Mouse (Mus musculus) embryonic facial prominence, embryonic 13.5 days (tissue): ENCODE results near the gene Trim38. TPM values are rescaled to one million over a fixed set of nuclear protein-coding genes. Genes with fewer than 3 reads are reported as not detected.
A peak's percentile ranks its signal among the peaks of the same experiment; 100 is the strongest.
"Not testable (repeated sequence)": the region's sequence is repeated elsewhere in the genome, so short reads cannot be mapped to it uniquely, and the experiment has no call there.

Experiments used
- ATAC-seq: fragments of 200-750 bp; cut with Nextera tagmentation; 2 replicates; pipeline ENCODE4 v1.8.0; 2017; ENCODE audit warnings: low read depth; ENCODE audit not compliant: insufficient number of reproducible peaks, insufficient read depth, low FRiP score, low TSS enrichment
- H3K27ac ChIP-seq: fragments of 300-500 bp; sonication (generic); 2 replicates; pipeline ENCODE4 v1.5.1; 2015; ENCODE audit warnings: moderate library complexity, mild to moderate bottlenecking, inconsistent platforms
- H3K27me3 ChIP-seq: fragments of 300-500 bp; sonication (generic); 2 replicates; pipeline ENCODE4 v1.6.1; 2015; ENCODE audit warnings: mild to moderate bottlenecking, inconsistent platforms
- H3K36me3 ChIP-seq: fragments of 300-500 bp; sonication (generic); 2 replicates; pipeline ENCODE4 v1.6.1; 2015; ENCODE audit warnings: mild to moderate bottlenecking, inconsistent platforms
- H3K4me1 ChIP-seq: fragments of 300-500 bp; sonication (generic); 2 replicates; pipeline ENCODE4 v1.6.1; 2015; ENCODE audit warnings: inconsistent platforms
- H3K4me2 ChIP-seq: fragments of 300-500 bp; sonication (generic); 2 replicates; pipeline ENCODE4 v1.6.1; 2015; ENCODE audit warnings: moderate library complexity, mild to moderate bottlenecking, inconsistent platforms
- H3K4me3 ChIP-seq: fragments of 300-500 bp; sonication (generic); 2 replicates; pipeline ENCODE4 v1.5.1; 2015; ENCODE audit warnings: mild to moderate bottlenecking, inconsistent platforms
- H3K9ac ChIP-seq: fragments of 300-500 bp; sonication (generic); 2 replicates; pipeline ENCODE4 v1.6.1; 2015; ENCODE audit warnings: mild to moderate bottlenecking, inconsistent platforms
- H3K9me3 ChIP-seq: fragments of 300-500 bp; sonication (generic); 2 replicates; pipeline ENCODE4 v1.6.1; 2016; ENCODE audit warnings: inconsistent platforms
- WGBS: fragments of 180-500 bp; shearing (Covaris S2); methylation state at CpG from one replicate; pipeline ENCODE4 v1.1.7; 2015; ENCODE audit warnings: mixed read lengths; 5-methylcytosine and 5-hydroxymethylcytosine counted together
- polyA plus RNA-seq: library from polyadenylated mRNA; unstranded; fragments of >200 nt; fragmentation: Nextera tagmentation; extraction: Ambion mirVana; gene quantifications from 2 replicates; pipeline ENCODE4 v1.2.1, GENCODE M21; 2015

Trim38 gene
- polyA plus RNA-seq, 1 experiment from 2014 or later = not detected

- Histone ChIP-seq H3K36me3 (no peaks in the 10 kb centered on the region), H3K9me3 (no peaks in the 10 kb centered on the region), H3K4me3 (peak overlapping the region; percentile 65), H3K27me3 (no peaks in the 10 kb centered on the region), H3K9ac (peak overlapping the region; percentile 89), H3K4me1 (peaks cover 13% of the 10 kb centered on the region), H3K4me2 (peak overlapping the region; percentile 97), H3K27ac (peak overlapping the region; percentile 99)
- under 1% methylated on average over 39 of the region's 39 CpGs for WGBS
- peak; percentile 84 for ATAC-seq
These were observed 30.4 kb upstream of the Trim38 start for GRCm38 (mm10) chr13:23739069-23739921.

DNA sequence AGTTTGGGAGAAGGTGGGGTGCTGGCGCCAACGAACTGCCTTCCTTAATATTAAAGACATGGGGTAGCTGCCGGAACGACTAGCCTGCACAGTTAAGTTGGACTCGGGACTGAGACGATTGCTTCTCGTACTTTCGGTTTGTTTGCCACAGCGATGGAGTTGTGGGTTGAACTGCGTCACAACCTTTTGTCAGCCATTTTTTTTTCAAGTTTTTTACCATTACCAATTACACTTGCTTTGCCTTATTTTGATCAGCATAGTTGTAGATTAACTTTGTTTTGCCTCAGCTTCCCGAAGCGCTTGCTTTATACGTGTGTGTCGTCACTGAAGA, 29.8 kb upstream of the Trim38 start:
- Histone ChIP-seq H3K27me3 (no peaks in the 10 kb centered on the region), H3K27ac (peak overlapping the region; percentile 99), H3K36me3 (no peaks in the 10 kb centered on the region), H3K4me1 (peaks cover 17% of the 10 kb centered on the region), H3K4me2 (peak overlapping the region; percentile 97), H3K9ac (peak overlapping the region; percentile 89), H3K9me3 (no peaks in the 10 kb centered on the region), H3K4me3 (peak overlapping the region; percentile 65)
- no peak; the same call in 1 of the 2 replicates for ATAC-seq
- WGBS = 1% methylated on average over 14 of the region's 14 CpGs

- no peak for ATAC-seq
- Histone ChIP-seq H3K9me3 (no peaks in the 10 kb centered on the region), H3K4me1 (peaks cover 17% of the 10 kb centered on the region), H3K27me3 (no peaks in the 10 kb centered on the region), H3K36me3 (no peaks in the 10 kb centered on the region), H3K4me2 (peak overlapping the region; percentile 97), H3K4me3 (peak overlapping the region; percentile 65), H3K27ac (peak overlapping the region; percentile 99), H3K9ac (peak overlapping the region; percentile 89)
- WGBS = 25% methylated on average over 13 of the region's 13 CpGs
These were observed 29.4 kb upstream of the Trim38 start for GRCm38 (mm10) chr13:23740256-23740840.

DNA sequence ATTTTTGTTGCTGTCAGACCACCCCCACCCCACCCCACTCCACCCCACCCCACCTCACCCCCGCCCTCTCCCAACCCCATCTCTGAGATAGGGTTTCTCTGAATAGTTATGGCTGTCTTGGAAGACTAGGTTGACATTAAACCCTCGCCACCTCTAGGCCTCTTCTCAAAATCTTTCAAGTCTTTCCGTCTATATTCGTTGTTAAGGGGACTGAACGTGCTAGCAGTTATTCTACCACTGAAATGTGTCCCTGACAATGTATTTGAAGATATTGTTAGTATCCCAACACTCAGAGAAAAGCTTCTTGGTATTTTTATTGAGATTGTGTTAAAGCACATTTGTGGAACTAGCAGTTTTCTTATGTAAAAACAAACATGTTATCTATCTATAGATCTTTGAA, 28.8 kb upstream of the Trim38 start:
- H3K27me3 ChIP-seq = no peaks in the 10 kb centered on the region
- H3K4me1 ChIP-seq = peaks cover 17% of the 10 kb centered on the region
- peak overlapping the region; percentile 99 for H3K27ac ChIP-seq
- no peaks in the 10 kb centered on the region for H3K9me3 ChIP-seq
- no peaks in the 10 kb centered on the region for H3K36me3 ChIP-seq
- no peak for ATAC-seq
- peak overlapping the region; percentile 97 for H3K4me2 ChIP-seq
- H3K4me3 ChIP-seq = peak overlapping the region; percentile 65; the same call in 1 of the 2 replicates
- 47% methylated on average over 5 of the region's 5 CpGs for WGBS
- H3K9ac ChIP-seq = no peak overlapping the region

GRCm38 (mm10) chr13:23742007-23742406, 27.7 kb upstream of the Trim38 start:
- H3K4me1 ChIP-seq = peaks cover 18% of the 10 kb centered on the region
- H3K9me3 ChIP-seq = no peaks in the 10 kb centered on the region
- no peak overlapping the region for H3K27ac ChIP-seq
- H3K36me3 ChIP-seq = no peaks in the 10 kb centered on the region
- no peak overlapping the region for H3K9ac ChIP-seq
- H3K27me3 ChIP-seq = no peaks in the 10 kb centered on the region
- ATAC-seq = no peak
- H3K4me2 ChIP-seq = no peak overlapping the region
- no peak overlapping the region for H3K4me3 ChIP-seq

DNA sequence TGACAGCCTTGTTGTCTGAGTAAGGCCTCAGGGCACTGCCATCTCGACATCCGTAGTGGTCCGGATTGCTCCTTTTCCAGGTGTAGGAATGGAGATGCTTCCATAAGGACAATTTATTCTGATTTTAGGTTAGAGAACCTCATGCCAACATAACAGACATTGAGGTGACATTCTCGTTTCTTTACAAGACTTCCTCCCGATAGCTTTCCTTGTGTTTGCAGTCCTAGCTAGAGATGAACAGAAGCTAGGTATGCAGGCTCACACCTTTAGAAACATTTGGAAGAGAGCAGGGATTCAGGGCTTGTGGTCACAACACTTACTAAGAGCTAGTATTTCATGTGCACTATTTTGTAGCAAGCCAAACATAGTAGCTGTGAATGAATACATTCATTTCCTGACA, 26.5 kb upstream of the Trim38 start:
- WGBS = 70% methylated on average over 5 of the region's 5 CpGs
- no peak for ATAC-seq

DNA sequence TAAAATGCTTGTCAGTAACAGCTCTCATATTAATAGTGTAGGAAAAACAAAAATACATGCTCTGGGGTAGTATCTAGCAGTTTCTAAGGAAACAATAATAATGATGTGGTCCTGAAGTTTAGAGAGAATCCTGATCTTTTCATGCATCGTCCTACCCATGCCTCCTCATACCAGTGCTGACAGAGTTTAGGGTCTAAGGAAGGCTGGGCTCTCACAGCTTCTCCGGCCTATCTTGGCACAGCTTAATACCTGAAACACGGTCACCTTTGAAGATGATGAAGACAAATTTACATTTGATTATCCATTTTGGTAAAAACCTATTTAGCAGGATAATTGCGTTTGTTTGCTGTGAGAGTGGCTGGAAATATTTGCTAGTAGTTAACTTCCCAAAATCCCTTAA, 25.8 kb upstream of the Trim38 start:
- Histone ChIP-seq H3K36me3 (no peaks in the 10 kb centered on the region), H3K9ac (peak overlapping the region; percentile 57; the same call in 1 of the 2 replicates), H3K4me3 (peak overlapping the region; percentile 48), H3K9me3 (no peaks in the 10 kb centered on the region), H3K27ac (peak overlapping the region; percentile 99), H3K4me2 (peak overlapping the region; percentile 73), H3K27me3 (no peaks in the 10 kb centered on the region), H3K4me1 (peaks cover 28% of the 10 kb centered on the region)
- no peak for ATAC-seq
- WGBS = 37% methylated on average over 4 of the region's 4 CpGs

More for the DNA sequence above, 26.5 kb upstream of the Trim38 start:
- Histone ChIP-seq H3K36me3 (no peaks in the 10 kb centered on the region), H3K9me3 (no peaks in the 10 kb centered on the region), H3K9ac (no peak overlapping the region), H3K4me1 (peaks cover 23% of the 10 kb centered on the region), H3K27ac (peak overlapping the region; percentile 22; the same call in 1 of the 2 replicates), H3K4me2 (no peak overlapping the region; the same call in 1 of the 2 replicates), H3K27me3 (no peaks in the 10 kb centered on the region), H3K4me3 (no peak overlapping the region)

GRCm38 (mm10) chr13:23744421-23745380, 25.0 kb upstream of the Trim38 start:
- Histone ChIP-seq H3K36me3 (no peaks in the 10 kb centered on the region), H3K4me3 (peak overlapping the region; percentile 48), H3K27me3 (no peaks in the 10 kb centered on the region), H3K9ac (peak overlapping the region; percentile 71), H3K27ac (peak overlapping the region; percentile 99), H3K4me2 (peak overlapping the region; percentile 73), H3K9me3 (no peaks in the 10 kb centered on the region), H3K4me1 (peaks cover 28% of the 10 kb centered on the region)
- under 1% methylated on average over 16 of the region's 36 CpGs for WGBS
- ATAC-seq = no peak

DNA sequence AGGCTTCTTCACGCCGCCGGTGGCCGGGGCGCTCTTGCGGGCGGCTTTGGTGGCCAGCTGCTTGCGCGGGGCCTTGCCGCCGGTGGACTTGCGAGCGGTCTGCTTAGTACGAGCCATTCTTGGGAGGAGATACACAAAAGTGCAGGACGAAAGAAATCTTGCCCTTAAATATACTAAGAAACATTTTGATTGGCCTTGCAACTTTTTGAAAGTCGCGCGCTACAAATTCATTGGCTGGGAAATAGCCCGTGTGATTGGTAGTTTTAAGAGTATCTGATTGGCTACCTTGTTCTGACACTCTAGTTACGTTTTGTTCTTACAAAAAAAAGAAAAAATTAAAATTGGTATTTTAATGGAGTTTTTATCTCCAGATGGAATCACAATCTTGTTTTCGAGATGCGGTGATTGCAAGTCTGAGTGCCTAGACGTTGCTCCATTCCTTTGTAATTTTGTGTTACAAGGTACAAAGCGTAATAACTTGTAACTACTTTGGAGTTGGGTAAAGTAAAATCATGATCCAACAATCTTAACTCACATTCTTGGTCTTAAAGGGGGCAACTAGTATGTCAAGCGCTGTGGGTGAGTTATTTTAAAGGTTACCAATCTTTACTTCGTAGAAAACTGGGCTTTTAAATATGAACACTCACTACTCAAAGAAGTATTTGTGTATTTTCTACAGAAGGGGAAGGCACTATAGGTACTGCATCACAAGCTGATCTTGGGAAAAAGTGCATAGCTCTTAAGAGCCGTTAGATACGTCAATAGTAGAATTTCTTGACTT, 24.1 kb upstream of the Trim38 start, which contains the start of gene Hist1h3c:
Gene Hist1h3c, minus strand, starts transcription at position 222 of the 781 bp plus-strand sequence.
- peak within 1 kb of the TSS; percentile 75 for H3K9ac ChIP-seq
- H3K9me3 ChIP-seq = no peaks in the 10 kb centered on the region
- peak within 1 kb of the TSS; percentile 48 for H3K4me3 ChIP-seq
- H3K4me2 ChIP-seq = peak within 1 kb of the TSS; percentile 73
- peak within 1 kb of the TSS; percentile 99 for H3K27ac ChIP-seq
- under 1% methylated on average over 25 of the region's 28 CpGs for WGBS
- ATAC-seq = peak; percentile 50; the same call in 1 of the 2 replicates
- H3K36me3 ChIP-seq = no peaks in the 10 kb centered on the region
- no peaks in the 10 kb centered on the region for H3K27me3 ChIP-seq
- peaks cover 28% of the 10 kb centered on the region for H3K4me1 ChIP-seq

DNA sequence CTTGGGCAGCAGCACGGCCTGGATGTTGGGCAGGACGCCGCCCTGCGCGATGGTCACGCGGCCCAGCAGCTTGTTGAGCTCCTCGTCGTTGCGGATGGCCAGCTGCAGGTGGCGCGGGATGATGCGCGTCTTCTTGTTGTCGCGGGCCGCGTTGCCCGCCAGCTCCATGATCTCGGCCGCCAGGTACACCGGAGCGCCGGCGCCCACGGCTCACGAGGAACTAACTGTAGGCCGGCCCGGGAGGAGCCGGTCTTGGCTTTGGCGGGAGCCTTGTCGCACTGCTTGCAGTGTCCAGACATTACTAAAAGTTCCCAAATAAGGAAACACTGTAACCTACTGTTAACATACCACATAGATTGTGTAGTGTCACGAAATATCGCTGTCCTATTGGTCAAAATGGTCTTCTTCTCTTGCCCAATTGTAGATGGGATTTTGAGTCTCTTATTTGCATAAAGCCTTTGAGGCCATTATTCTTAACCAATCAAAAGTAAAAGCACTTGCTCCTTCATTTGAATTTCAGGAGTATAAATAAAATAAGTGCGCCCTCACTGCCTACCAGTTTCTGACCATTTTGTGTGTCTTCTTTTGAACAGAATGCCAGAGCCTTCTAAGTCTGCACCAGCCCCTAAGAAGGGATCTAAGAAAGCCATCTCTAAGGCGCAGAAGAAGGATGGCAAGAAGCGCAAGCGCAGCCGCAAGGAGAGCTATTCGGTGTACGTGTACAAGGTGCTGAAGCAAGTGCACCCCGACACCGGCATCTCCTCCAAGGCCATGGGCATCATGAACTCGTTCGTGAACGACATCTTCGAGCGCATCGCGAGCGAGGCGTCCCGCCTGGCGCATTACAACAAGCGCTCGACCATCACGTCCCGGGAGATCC, 23.3 kb upstream of the Trim38 start, which contains the start of gene Hist1h2bb:
Gene Hist1h2bb, plus strand, starts transcription at position 534 of the 880 bp plus-strand sequence.
- H3K36me3 ChIP-seq, H3K9me3 ChIP-seq, H3K27me3 ChIP-seq: not testable (repeated sequence)
- H3K9ac ChIP-seq = peak within 1 kb of the TSS; percentile 75
- H3K27ac ChIP-seq = peak within 1 kb of the TSS; percentile 99
- peak within 1 kb of the TSS; percentile 48 for H3K4me3 ChIP-seq
- WGBS = under 1% methylated on average over 44 of the region's 58 CpGs
- peak within 1 kb of the TSS; percentile 73 for H3K4me2 ChIP-seq
- peaks cover 28% of the 10 kb centered on the region for H3K4me1 ChIP-seq
- peak; percentile 93 for ATAC-seq
